Mouse (Mus musculus) bone marrow macrophage, adult 2 months (primary cell): ENCODE results near the gene Gm20388. TPM values are rescaled to one million over a fixed set of nuclear protein-coding genes. Genes with fewer than 3 reads are reported as not detected.

Experiments
- H3K27ac ChIP-seq: 2 replicates; pipeline ENCODE4 v1.5.1; 2012; ENCODE audit warnings: low read depth, low read length; ENCODE audit not compliant: insufficient read depth
- H3K4me1 ChIP-seq: 2 replicates; pipeline ENCODE4 v1.6.1; 2012; ENCODE audit warnings: low read length; ENCODE audit not compliant: control insufficient read depth, insufficient read depth
- H3K4me3 ChIP-seq: 2 replicates; pipeline ENCODE4 v1.5.1; 2012; ENCODE audit warnings: mild to moderate bottlenecking, low read length, moderate library complexity; ENCODE audit not compliant: insufficient read depth
- CTCF ChIP-seq: IDR thresholded peaks from 2 replicates; pipeline ENCODE4 v1.5.1; 2012; ENCODE audit warnings: low read depth, mild to moderate bottlenecking, low read length, moderate library complexity
- POLR2A ChIP-seq: IDR thresholded peaks from 2 replicates; pipeline ENCODE4 v1.6.1; 2012; ENCODE audit warnings: mild to moderate bottlenecking, low read depth, low read length, borderline replicate concordance
- polyA plus RNA-seq: library from polyadenylated mRNA; stranded (reverse); fragments of >200 nt; gene quantifications from 2 replicates; pipeline ENCODE4 v1.2.4, GENCODE M21; 2012; ENCODE audit not compliant: missing spikeins, insufficient read depth, insufficient read length

Gene Gm20388
- polyA plus RNA-seq, 1 experiment = 32.7 TPM

DNA sequence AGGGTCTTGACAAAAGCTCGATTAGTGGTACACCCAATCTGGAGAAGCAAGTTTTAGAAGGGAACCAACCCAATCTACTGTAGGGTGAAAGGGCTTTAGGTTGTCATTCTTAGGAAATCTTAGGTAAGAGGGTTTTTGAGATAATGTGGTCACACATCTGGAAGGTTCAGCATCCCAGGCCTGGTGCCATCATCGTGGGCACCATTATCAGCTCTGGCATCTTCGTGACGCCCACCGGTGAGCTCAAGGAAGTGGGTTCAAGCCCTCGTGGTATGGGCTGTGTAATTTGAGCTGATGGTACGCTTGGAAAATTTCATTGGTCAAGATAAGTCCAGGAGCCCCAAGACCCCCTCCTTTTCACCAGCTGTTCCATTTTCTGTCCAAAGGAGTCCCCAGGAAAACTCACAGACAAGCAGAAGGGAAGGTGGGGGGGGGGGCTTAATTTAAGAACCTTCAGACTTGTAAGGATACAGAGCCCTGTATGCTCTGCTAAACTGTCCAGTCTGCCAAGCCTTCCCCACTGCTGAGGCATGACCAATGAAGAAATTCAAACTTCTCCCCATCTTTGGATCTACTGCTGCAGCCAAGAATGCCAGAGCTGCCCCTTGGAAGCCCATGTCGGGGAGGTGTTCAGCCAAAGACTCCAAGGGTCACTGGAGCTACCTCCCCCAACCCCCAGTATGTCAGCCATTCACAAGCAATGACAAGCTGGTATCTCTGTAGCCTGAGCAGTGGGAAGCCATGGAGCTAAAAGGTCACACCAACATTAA, 1997.9 kb downstream of the Gm20388 start:
- H3K27ac ChIP-seq = no peak overlapping the region

GRCm38 (mm10) chr8:121909148-121909541, 1998.5 kb downstream of the Gm20388 start:
- TF ChIP-seq CTCF (no peak), POLR2A (no peak)
- no peak overlapping the region for H3K27ac ChIP-seq
- peaks cover 25% of the 10 kb centered on the region for H3K4me1 ChIP-seq
- H3K4me3 ChIP-seq = no peak overlapping the region

More for the DNA sequence above, 1997.9 kb downstream of the Gm20388 start:
- peak overlapping the region; percentile 70; the same call in 1 of the 2 replicates for H3K4me3 ChIP-seq
- peaks cover 31% of the 10 kb centered on the region for H3K4me1 ChIP-seq
- TF ChIP-seq CTCF (no peak), POLR2A (no peak)

- TF ChIP-seq POLR2A (no peak), CTCF (peak; percentile 75)
- peaks cover 20% of the 10 kb centered on the region for H3K4me1 ChIP-seq
- no peak overlapping the region for H3K4me3 ChIP-seq
- H3K27ac ChIP-seq = no peak overlapping the region
Measured at GRCm38 (mm10) chr8:121909663-121910062, 1999.0 kb downstream of the Gm20388 start.

- TF ChIP-seq POLR2A (no peak), CTCF (no peak)
- Histone ChIP-seq H3K4me3 (no peak overlapping the region), H3K4me1 (peaks cover 11% of the 10 kb centered on the region; the same call in 1 of the 2 replicates), H3K27ac (no peak overlapping the region)
Measured at GRCm38 (mm10) chr8:121911400-121911799, 2000.8 kb downstream of the Gm20388 start.

GRCm38 (mm10) chr8:121911987-121912386, 2001.3 kb downstream of the Gm20388 start:
- Histone ChIP-seq H3K4me3 (no peak overlapping the region), H3K27ac (no peak overlapping the region), H3K4me1 (peaks cover 11% of the 10 kb centered on the region; the same call in 1 of the 2 replicates)
- TF ChIP-seq CTCF (no peak), POLR2A (no peak)

DNA sequence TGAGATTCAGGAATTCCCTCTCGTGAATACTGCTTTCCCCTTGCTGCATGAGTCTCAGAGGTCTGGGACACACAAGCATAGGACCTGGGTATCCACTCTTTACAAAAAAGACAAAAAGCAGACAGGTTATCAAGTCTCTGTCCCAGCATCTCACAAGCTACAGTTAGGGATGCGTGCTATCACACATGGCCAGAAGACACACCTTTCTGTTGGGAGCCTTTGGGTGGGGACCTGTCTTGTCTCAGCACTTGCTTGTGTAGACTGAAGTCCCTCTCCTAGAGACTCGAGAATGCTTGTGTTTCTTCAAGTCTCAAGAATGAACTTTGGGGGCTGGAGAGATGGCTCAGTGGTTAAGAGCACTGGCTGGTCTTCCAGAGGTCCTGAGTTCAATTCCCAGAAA, 2002.2 kb downstream of the Gm20388 start:
- Histone ChIP-seq H3K4me3 (no peak overlapping the region), H3K27ac (no peak overlapping the region), H3K4me1 (peaks cover 10% of the 10 kb centered on the region; the same call in 1 of the 2 replicates)
- TF ChIP-seq POLR2A (no peak), CTCF (no peak)

DNA sequence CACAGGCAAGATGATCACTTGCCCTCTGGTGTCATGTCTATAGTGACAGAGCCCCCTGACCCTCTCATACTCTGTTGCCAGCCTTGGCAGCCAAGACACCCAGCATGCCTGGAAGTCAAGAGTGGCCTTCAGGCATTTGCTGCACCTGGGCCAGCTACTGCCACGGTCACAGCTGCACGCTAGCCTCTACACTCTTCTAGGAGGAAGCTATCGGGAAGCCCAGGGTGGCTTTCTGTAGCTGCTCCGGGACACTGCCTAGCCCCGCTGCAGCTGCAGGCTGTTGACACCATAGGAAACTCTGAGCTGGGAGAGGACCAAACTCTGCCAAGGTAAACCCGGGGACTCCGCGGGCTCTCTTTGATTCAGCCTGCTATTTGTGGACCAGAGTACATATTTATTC, 2002.7 kb downstream of the Gm20388 start:
- Histone ChIP-seq H3K4me3 (no peak overlapping the region), H3K27ac (no peak overlapping the region), H3K4me1 (peaks cover 5% of the 10 kb centered on the region; the same call in 1 of the 2 replicates)
- TF ChIP-seq CTCF = no peak
- TF ChIP-seq POLR2A = no peak

DNA sequence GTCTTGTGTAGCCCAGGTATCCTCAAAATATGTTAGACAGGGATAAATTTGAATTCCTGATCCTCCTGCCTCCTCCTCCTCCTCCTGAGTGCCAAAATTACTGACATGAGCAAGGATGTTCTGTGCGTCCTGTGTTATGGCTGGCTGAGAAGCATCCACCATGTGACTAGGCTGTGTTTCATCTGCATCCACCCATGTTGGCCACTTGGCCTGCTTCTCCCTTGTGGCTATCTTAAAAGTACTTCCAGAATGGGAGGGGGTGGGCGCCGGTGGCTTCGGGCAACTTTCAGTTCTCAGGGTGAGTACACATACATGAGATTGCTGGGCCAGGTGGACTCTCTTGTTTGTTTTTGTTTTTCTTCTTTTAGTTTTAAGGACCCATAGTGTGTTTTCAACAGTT, 2008.5 kb downstream of the Gm20388 start:
- Histone ChIP-seq H3K4me1 (no peaks in the 10 kb centered on the region), H3K27ac (no peak overlapping the region), H3K4me3 (no peak overlapping the region)
- TF ChIP-seq CTCF (no peak), POLR2A (no peak)

- H3K4me1 ChIP-seq = no peaks in the 10 kb centered on the region
- no peak for TF ChIP-seq CTCF
- TF ChIP-seq POLR2A = no peak
- no peak overlapping the region for H3K27ac ChIP-seq
- H3K4me3 ChIP-seq = no peak overlapping the region
Measured at GRCm38 (mm10) chr8:121919731-121920130, 2009.1 kb downstream of the Gm20388 start.

GRCm38 (mm10) chr8:121921582-121921981, 2010.9 kb downstream of the Gm20388 start:
- H3K27ac ChIP-seq = no peak overlapping the region
- TF ChIP-seq POLR2A = no peak
- TF ChIP-seq CTCF = no peak
- H3K4me3 ChIP-seq = no peak overlapping the region
- H3K4me1 ChIP-seq = no peaks in the 10 kb centered on the region

DNA sequence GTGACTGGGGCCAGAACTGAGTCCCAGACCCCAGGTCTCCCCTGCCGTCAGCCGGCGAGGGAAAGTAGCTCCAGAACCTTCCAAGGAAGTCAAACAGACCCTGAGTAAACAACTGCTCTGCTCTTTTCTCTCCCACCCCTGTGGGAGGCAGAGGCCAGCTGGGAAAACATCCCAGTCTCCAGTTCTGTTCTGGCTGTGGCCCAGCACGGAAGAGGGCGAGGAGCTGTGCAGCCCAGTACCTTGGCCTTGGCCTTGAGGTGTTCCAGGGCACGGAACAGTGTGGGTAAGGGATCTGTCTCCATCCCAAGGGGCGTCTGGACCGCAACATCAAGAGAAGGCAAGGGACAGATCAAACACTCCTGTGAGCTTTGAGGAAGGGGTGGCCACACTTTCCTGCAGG, 2011.5 kb downstream of the Gm20388 start:
- H3K27ac ChIP-seq = no peak overlapping the region
- H3K4me3 ChIP-seq = no peak overlapping the region
- TF ChIP-seq POLR2A (no peak), CTCF (no peak)
- no peaks in the 10 kb centered on the region for H3K4me1 ChIP-seq
